Mouse (Mus musculus) spleen, adult 12 weeks (tissue): ENCODE data around the gene Qrich2.
A peak's percentile ranks its signal among the peaks of the same experiment; 100 is the strongest.

ENCODE experiments used
- DNase-seq: peaks from one replicate; pipeline ENCODE4 v3.0.0; 2022; ENCODE audit warnings: low spot score

Gene Qrich2

GRCm38 (mm10) chr11:116443935-116444334 lies 22.1 kb downstream of the Qrich2 start:
- no peak for DNase-seq

DNA sequence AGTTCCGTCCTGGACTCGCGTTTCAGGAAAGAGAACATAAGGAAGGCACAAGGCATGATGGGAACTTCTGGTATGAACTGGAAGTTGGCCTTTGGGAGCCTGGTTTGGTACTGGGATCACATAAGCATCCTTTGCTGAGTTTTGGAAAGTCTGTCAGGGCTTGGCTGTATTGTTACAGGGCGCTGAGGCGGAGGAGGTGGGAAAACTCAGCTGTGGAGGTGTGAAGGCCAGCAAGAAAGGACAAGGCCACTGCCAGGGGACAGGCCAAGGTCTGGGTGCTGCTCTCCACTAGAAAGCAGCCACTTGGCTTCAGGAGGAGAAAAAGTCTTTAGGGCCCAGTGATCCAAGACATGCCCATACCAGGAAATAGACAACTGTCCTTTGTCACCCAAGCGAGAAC lies 22.7 kb downstream of the Qrich2 start:
- no peak for DNase-seq

DNA sequence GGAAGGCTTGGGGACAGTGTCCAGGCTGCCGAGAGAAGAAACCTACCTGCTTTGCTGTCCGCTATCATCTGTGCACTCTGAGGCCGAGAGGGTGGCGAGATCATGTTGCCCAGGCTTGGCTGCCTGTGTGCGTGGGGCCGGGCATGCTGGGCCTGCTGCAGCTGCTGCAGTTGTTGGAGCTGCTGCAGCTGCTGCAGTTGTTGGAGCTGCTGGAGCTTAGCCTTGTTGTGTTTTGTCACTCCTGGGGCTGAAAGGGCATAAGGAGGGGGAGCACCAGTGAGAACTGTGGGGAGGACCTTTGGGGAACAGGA lies 23.2 kb downstream of the Qrich2 start:
- no peak for DNase-seq

DNA sequence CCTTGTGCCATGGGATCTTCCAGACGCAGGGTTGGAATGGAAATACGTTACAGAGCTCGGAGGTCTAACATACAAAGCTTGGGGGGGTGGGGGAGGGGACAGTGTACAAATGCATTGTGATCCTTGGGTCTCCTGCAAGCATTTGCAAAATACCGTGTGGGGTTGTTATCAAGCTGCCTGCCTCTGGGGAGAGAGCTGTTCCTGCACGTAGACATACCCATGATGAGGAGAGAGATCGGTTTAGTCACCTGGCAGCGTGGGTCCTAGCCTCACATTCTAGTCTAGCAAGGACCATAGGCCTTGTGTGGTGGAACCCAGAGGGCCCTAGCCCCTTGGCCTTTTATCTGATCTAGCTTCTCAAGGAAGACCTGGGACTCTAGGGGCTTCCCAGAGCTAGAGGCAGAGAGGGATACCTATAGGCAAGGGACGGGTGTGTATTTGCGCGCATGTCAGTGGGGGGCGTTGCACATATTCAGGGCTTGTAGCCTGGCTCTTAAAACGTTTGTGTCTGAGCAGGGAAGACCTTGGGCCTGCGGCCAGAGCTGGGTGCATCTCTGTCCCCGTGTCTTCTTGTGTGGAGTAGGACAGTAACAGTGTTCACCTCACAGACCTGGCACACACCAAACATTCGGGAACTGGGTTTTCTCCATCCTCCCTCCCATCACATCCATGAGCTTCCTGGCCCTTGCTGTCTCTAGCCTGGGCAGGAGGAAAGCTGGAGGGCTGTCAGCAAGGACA lies 23.7 kb downstream of the Qrich2 start:
- no peak for DNase-seq

GRCm38 (mm10) chr11:116440408-116441068 lies 25.5 kb downstream of the Qrich2 start:
- DNase-seq: no peak

DNA sequence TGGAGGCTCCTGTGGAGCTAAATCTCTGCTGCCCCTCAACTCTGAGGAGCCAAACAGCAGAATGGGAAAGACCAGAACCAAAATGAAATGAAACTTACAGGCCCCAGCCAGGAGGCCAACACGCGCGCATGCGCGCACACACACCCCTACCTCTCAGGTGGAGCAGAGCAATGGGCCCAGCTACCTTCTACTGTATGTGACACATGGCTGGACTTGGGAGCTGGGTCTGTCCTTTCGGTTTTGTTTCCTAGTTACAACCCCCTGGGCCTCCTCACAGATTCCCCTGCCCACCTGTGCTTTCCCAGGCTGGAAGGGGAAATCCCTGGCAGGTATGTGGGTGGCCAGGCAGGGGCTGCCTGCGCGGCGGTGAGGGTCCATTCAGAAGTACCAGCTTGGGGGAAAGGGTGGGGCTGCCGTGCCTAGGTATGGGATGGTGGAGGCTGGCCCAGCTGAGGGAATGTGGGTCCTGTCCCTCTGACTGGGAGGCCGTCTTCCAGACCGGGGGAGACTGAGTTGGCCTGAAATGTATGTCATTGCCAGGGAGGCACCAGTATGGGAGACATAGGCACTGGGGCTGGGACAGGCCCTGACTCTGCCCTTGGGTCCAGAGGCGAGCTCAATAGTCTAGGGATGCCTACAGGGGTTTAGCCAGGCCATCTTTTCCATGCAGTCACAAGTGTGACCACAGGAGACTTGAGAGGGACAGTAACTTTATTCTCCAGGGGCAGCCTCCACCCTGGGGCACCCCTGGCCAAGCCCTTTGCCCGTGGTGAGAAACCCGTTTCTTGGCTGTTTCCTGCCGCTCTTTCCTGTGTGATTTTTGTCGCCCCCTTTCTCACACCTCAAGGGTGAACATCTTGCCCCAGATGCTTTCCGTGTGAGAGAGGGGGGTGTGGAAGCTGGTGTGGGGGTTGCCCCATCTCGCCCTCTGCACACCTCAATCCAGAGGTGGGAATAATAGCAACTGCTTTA lies 26.5 kb downstream of the Qrich2 start:
- DNase-seq: no peak

GRCm38 (mm10) chr11:116437541-116437940 lies 28.5 kb downstream of the Qrich2 start:
- DNase-seq: no peak

GRCm38 (mm10) chr11:116436725-116437331 lies 29.2 kb downstream of the Qrich2 start:
- no peak for DNase-seq

GRCm38 (mm10) chr11:116435992-116436724 lies 29.9 kb downstream of the Qrich2 start:
- DNase-seq: no peak

GRCm38 (mm10) chr11:116434967-116435752 lies 30.9 kb downstream of the Qrich2 start:
- no peak for DNase-seq

DNA sequence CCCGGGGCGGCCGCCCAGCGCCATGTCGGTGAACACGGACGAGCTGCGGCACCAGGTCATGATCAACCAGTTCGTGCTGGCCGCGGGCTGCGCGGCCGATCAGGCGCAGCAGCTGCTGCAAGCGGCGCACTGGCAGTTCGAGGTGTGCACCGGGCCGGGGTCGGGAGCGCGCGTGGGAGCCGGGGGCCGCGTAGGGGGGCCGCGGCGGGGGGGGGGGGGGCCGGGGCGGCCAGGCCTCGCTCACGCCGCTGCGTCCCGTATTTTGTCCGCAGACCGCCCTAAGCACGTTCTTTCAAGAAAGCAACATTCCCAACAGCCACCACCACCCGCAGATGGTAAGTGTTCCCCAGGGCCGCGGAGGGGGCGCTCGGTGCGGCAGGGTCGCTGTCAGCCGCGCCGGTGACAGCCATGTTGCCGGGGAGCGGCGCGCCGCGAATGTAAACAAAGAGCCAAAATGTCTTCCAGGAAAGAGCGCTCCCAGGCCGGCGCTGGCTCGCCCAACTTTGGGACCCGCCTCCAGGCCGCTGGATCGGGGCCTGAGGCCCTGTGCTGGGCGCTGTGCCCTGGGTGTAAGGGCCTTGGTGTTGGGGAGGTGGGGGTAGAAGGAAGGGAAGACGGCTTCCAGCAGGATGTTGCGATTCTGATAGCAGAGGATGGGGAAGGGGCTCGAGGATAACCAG lies 31.6 kb downstream of the Qrich2 start:
- DNase-seq: peak; percentile 64

- peak; percentile 98 for DNase-seq
Observed at GRCm38 (mm10) chr11:116433356-116434286, 32.4 kb downstream of the Qrich2 start, which contains the start of gene Ubald2. Gene Ubald2 (plus strand): TSS chr11:116434094.

GRCm38 (mm10) chr11:116432593-116433355 lies 33.3 kb downstream of the Qrich2 start:
- DNase-seq: no peak

GRCm38 (mm10) chr11:116432127-116432526 lies 33.9 kb downstream of the Qrich2 start:
- no peak for DNase-seq

DNA sequence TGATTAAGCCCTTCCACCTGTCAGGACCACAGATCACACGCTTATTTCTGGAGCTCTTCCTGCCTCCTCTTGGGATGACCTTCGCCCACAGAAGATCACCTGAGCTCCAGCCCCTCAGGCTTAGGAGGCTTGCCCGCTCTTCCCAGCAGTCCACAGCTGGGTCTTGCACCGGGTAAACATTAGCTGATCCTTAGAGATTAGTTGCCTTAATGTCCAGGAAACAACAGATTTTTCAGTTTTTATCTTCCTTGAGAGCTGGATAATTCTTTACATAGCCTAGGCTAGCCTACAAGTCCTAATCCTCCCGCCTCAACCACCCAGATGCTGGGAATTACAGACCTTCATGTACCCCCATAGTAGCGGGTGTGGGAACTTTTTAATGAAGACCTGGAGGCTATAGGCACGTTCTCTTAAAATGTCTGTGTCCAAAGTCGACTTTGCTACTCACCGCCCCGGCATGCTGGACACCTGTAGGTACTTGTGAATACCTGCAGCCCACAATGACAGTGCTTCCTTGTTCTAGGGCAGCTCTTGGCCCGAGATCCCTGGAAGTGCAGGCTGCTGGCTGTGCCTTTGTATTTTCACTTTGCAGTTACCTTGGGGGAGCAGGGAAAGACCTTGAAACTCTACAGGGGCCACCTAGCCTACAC lies 34.5 kb downstream of the Qrich2 start:
- no peak for DNase-seq

DNA sequence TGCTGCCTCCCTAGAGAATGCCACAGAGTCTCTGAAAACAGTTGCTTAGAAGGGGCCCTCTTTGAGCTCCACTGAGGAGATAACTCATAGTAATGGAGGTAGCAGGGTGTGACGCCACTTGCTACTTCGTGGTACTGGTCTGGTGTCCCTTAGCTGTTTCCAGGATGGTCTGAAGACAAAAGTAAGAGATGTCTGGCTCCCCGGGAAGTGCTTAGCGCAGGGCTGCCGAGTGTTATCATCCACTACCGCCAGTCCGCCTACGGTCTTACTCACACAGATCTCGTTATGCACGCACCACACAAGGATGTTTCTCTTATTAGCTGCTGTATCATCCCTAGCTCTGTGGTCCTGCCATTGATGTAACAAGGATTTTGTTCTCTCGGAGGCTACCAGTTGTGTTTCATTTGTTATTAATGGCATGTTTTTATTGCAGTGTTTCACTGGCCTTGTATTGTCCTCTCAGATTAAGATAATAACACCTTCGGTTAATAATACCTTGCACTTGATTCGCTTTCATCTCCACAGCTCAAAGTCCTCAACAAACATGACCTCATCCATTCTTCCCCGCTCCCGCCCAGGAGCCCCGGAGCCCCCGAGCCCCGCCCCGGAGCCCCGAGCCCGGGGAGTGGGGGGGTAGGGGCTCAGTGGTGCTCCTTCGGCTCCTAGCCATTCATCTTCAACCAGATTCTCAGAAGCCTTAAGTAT lies 35.2 kb downstream of the Qrich2 start:
- no peak for DNase-seq
